Mouse (Mus musculus): Measurements from ENCODE around the gene Strn.
"Not testable (repeated sequence)": the region's sequence is repeated elsewhere in the genome, so short reads cannot be mapped to it uniquely, and the experiment has no call there.

- not testable (repeated sequence) for TF ChIP-seq POLR2A (IDR thresholded peaks at IDR 0.05; ENCODE audit: insufficient read length, low read depth); TCF3 (IDR thresholded peaks at IDR 0.05; ENCODE audit: insufficient read length, low read depth); E2F4 (IDR thresholded peaks at IDR 0.05; ENCODE audit: insufficient read depth); POLR2AphosphoS2 (IDR thresholded peaks at IDR 0.05; ENCODE audit: insufficient read length, low read depth); MYOG (IDR thresholded peaks at IDR 0.05; ENCODE audit: control insufficient read depth in 1 of 3, insufficient read depth in 1 of 3, insufficient read length in 2 of 3, low read depth in 2 of 3); USF1 (IDR thresholded peaks at IDR 0.05; ENCODE audit: low read depth); REST (IDR thresholded peaks at IDR 0.05; ENCODE audit: insufficient read depth, insufficient read length); MAX (IDR thresholded peaks at IDR 0.05; ENCODE audit: low read depth); CEBPB (IDR thresholded peaks at IDR 0.05; ENCODE audit: insufficient read depth, poor library complexity, severe bottlenecking)
These were observed 47.8 kb downstream of the Strn start for GRCm38 (mm10) chr17:78689231-78689630.
